Mouse (Mus musculus) embryonic facial prominence, embryonic 12.5 days (tissue): ENCODE measurements at regions not wholly inside any gene's neighbourhood (a gene's known extent, or its start where the extent isn't known, plus 50 kb on each side); places are given as distances from the start of the nearest gene placed in this dataset.
"Not testable (repeated sequence)": the region's sequence is repeated elsewhere in the genome, so short reads cannot be mapped to it uniquely, and the experiment has no call there.

Experiments used
- ATAC-seq: fragments of 200-750 bp; cut with Nextera tagmentation; 2 replicates; pipeline ENCODE4 v1.8.0; 2017; ENCODE audit not compliant: insufficient number of reproducible peaks, insufficient read depth, low FRiP score, low TSS enrichment
- H3K27ac ChIP-seq: fragments of 300-500 bp; sonication (generic); 2 replicates; pipeline ENCODE4 v1.5.1; 2016; ENCODE audit warnings: mild to moderate bottlenecking
- H3K27me3 ChIP-seq: fragments of 300-500 bp; sonication (generic); 2 replicates; pipeline ENCODE4 v1.6.1; 2016; ENCODE audit warnings: mild to moderate bottlenecking, moderate library complexity
- H3K36me3 ChIP-seq: fragments of 300-500 bp; sonication (generic); 2 replicates; pipeline ENCODE4 v1.6.1; 2016; ENCODE audit warnings: mild to moderate bottlenecking
- H3K4me1 ChIP-seq: fragments of 300-500 bp; sonication (generic); 2 replicates; pipeline ENCODE4 v1.6.1; 2016
- H3K4me2 ChIP-seq: fragments of 300-500 bp; sonication (generic); replicated peaks from 2 replicates; pipeline ENCODE4 v1.6.1; 2016; ENCODE audit warnings: mild to moderate bottlenecking, moderate library complexity
- H3K4me3 ChIP-seq: fragments of 300-500 bp; sonication (generic); 2 replicates; pipeline ENCODE4 v1.5.1; 2016; ENCODE audit warnings: mild to moderate bottlenecking
- H3K9ac ChIP-seq: fragments of 300-500 bp; sonication (generic); 2 replicates; pipeline ENCODE4 v1.6.1; 2016; ENCODE audit warnings: mild to moderate bottlenecking, moderate library complexity
- H3K9me3 ChIP-seq: fragments of 300-500 bp; sonication (generic); 2 replicates; pipeline ENCODE4 v1.6.1; 2016; ENCODE audit warnings: mild to moderate bottlenecking, moderate library complexity
- WGBS: fragments of 180-500 bp; shearing (Covaris S2); methylation state at CpG from one replicate; pipeline ENCODE4 v1.1.7; 2016; 5-methylcytosine and 5-hydroxymethylcytosine counted together

GRCm38 (mm10) chr1:166903417-166903816 is 97.8 kb upstream of the Fam78b start:
- Histone ChIP-seq H3K36me3 (no peaks in the 10 kb centered on the region), H3K4me2 (no peak overlapping the region), H3K4me1 (peaks cover 21% of the 10 kb centered on the region), H3K27ac (no peak overlapping the region), H3K9ac (no peak overlapping the region), H3K9me3 (no peaks in the 10 kb centered on the region), H3K27me3 (no peaks in the 10 kb centered on the region), H3K4me3 (no peak overlapping the region)
- 85% methylated on average over 5 of the region's 5 CpGs for WGBS
- ATAC-seq = no peak

GRCm38 (mm10) chr1:166908231-166908805 is 92.9 kb upstream of the Fam78b start:
- Histone ChIP-seq H3K4me2 (no peak overlapping the region), H3K36me3 (no peaks in the 10 kb centered on the region), H3K4me1 (no peaks in the 10 kb centered on the region), H3K27ac (no peak overlapping the region), H3K9me3 (no peaks in the 10 kb centered on the region), H3K27me3 (no peaks in the 10 kb centered on the region), H3K4me3 (no peak overlapping the region), H3K9ac (no peak overlapping the region)
- WGBS = 81% methylated on average over 10 of the region's 10 CpGs
- no peak for ATAC-seq

GRCm38 (mm10) chr1:166912195-166912594 is 89.0 kb upstream of the Fam78b start:
- H3K27ac ChIP-seq, H3K4me3 ChIP-seq, H3K9ac ChIP-seq, H3K9me3 ChIP-seq, H3K4me2 ChIP-seq, H3K27me3 ChIP-seq, H3K36me3 ChIP-seq, ATAC-seq, H3K4me1 ChIP-seq: not testable (repeated sequence)
- WGBS = 96% methylated on average over 7 of the region's 10 CpGs

- 88% methylated on average over 16 of the region's 16 CpGs for WGBS
- ATAC-seq = no peak
- H3K27ac ChIP-seq = no peak overlapping the region
- no peaks in the 10 kb centered on the region for H3K36me3 ChIP-seq
- H3K27me3 ChIP-seq = no peaks in the 10 kb centered on the region
- H3K4me1 ChIP-seq = no peaks in the 10 kb centered on the region
- no peaks in the 10 kb centered on the region for H3K9me3 ChIP-seq
- H3K9ac ChIP-seq = no peak overlapping the region
- no peak overlapping the region for H3K4me2 ChIP-seq
- no peak overlapping the region for H3K4me3 ChIP-seq
These were observed 78.1 kb upstream of the Fam78b start for GRCm38 (mm10) chr1:166922911-166923712.

GRCm38 (mm10) chr1:166923713-166923975 is 77.6 kb upstream of the Fam78b start:
- WGBS = 64% methylated on average over 3 of the region's 3 CpGs
- no peak overlapping the region for H3K4me2 ChIP-seq
- H3K9ac ChIP-seq = no peak overlapping the region

GRCm38 (mm10) chr1:166924126-166924525 is 77.1 kb upstream of the Fam78b start:
- H3K9me3 ChIP-seq = no peaks in the 10 kb centered on the region
- no peak overlapping the region for H3K4me3 ChIP-seq
- no peaks in the 10 kb centered on the region for H3K4me1 ChIP-seq
- 83% methylated on average over 2 of the region's 2 CpGs for WGBS
- H3K36me3 ChIP-seq = no peaks in the 10 kb centered on the region
- H3K27me3 ChIP-seq = no peaks in the 10 kb centered on the region
- H3K4me2 ChIP-seq = no peak overlapping the region
- no peak overlapping the region for H3K9ac ChIP-seq
- no peak for ATAC-seq
- no peak overlapping the region for H3K27ac ChIP-seq

More at GRCm38 (mm10) chr1:166923713-166923975, 77.6 kb upstream of the Fam78b start:
- Histone ChIP-seq H3K4me1 (no peaks in the 10 kb centered on the region), H3K36me3 (no peaks in the 10 kb centered on the region), H3K9me3 (no peaks in the 10 kb centered on the region), H3K27me3 (no peaks in the 10 kb centered on the region), H3K27ac (no peak overlapping the region), H3K4me3 (no peak overlapping the region)
- ATAC-seq = no peak

GRCm38 (mm10) chr1:166926078-166926477 is 75.1 kb upstream of the Fam78b start:
- H3K4me2 ChIP-seq = no peak overlapping the region
- no peaks in the 10 kb centered on the region for H3K36me3 ChIP-seq
- WGBS = 55% methylated on average over 4 of the region's 4 CpGs
- H3K27ac ChIP-seq = no peak overlapping the region
- no peak overlapping the region for H3K4me3 ChIP-seq
- no peaks in the 10 kb centered on the region for H3K27me3 ChIP-seq
- no peak for ATAC-seq
- H3K9me3 ChIP-seq = no peaks in the 10 kb centered on the region
- H3K4me1 ChIP-seq = no peaks in the 10 kb centered on the region
- H3K9ac ChIP-seq = no peak overlapping the region

- not testable (repeated sequence) for H3K36me3 ChIP-seq, H3K9ac ChIP-seq, H3K27me3 ChIP-seq, H3K9me3 ChIP-seq, H3K27ac ChIP-seq, H3K4me1 ChIP-seq, ATAC-seq
- 48% methylated on average over 9 of the region's 9 CpGs for WGBS
- Histone ChIP-seq H3K4me2 (peak overlapping the region; percentile 24), H3K4me3 (peak overlapping the region; percentile 23)
These were observed 61.5 kb upstream of the Fam78b start for GRCm38 (mm10) chr1:166939744-166940143.

GRCm38 (mm10) chr1:166940146-166941076 is 60.8 kb upstream of the Fam78b start:
- WGBS = 51% methylated on average over 31 of the region's 31 CpGs
- not testable (repeated sequence) for H3K9ac ChIP-seq

GRCm38 (mm10) chr1:166942201-166942600 is 59.0 kb upstream of the Fam78b start:
- no peaks in the 10 kb centered on the region for H3K27me3 ChIP-seq
- 75% methylated on average over 1 of the region's 1 CpGs for whole genome bisulfite sequencing
- no peak overlapping the region for H3K9ac ChIP-seq
- H3K4me3 ChIP-seq = no peak overlapping the region
- H3K4me2 ChIP-seq = no peak overlapping the region
- no peak for ATAC-seq
- no peaks in the 10 kb centered on the region for H3K4me1 ChIP-seq
- H3K9me3 ChIP-seq = no peaks in the 10 kb centered on the region
- H3K36me3 ChIP-seq = no peaks in the 10 kb centered on the region
- H3K27ac ChIP-seq = no peak overlapping the region

More at GRCm38 (mm10) chr1:166940146-166941076, 60.8 kb upstream of the Fam78b start:
- not testable (repeated sequence) for H3K27me3 ChIP-seq, H3K9me3 ChIP-seq, H3K4me1 ChIP-seq, ATAC-seq, H3K36me3 ChIP-seq, H3K27ac ChIP-seq
- H3K4me3 ChIP-seq = peak overlapping the region; percentile 23
- peak overlapping the region; percentile 24 for H3K4me2 ChIP-seq

GRCm38 (mm10) chr1:166944540-166944939 is 56.7 kb upstream of the Fam78b start:
- Histone ChIP-seq H3K27ac (no peak overlapping the region), H3K36me3 (no peaks in the 10 kb centered on the region), H3K27me3 (no peaks in the 10 kb centered on the region), H3K4me2 (no peak overlapping the region), H3K4me1 (no peaks in the 10 kb centered on the region), H3K9me3 (no peaks in the 10 kb centered on the region), H3K9ac (no peak overlapping the region), H3K4me3 (no peak overlapping the region)
- ATAC-seq = no peak
- 78% methylated on average over 7 of the region's 7 CpGs for WGBS
